ENCODE assay signal across 12 mouse cellular contexts in the genomic region with DNA sequence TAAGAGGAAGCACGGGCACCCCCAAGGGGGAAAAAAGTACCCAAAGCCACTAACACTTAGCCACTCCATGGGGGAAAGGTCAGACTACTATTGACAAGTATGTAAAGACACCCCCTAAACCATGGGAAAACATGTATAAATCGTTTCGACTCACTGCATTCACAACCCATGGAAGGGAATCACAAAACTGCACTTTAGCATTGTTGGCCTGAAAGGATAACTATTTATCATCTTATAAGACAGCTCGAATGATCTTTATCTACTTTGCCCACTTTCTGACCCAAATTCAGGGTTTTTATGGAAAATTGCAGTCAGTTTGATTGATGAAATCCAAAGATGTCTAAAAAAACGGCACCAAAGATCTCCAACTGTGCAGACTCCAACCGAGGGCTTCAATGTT. TPM values are rescaled to one million over a fixed set of nuclear protein-coding genes. Genes with fewer than 3 reads are reported as not detected.
DNase-seq lines count a peak whose midpoint lies in the region; ATAC-seq lines count a peak whose summit lies in the region.
"Had no signal": no experiment of that assay in that cellular context is flagged by ENCODE, and none has a peak within 500 bp of the region (broad histone marks: within the 10 kb centered on the region; RNA-seq: fewer than 3 reads in every experiment).

No protein-coding gene starts in this region.

- intact Hi-C loops in left cerebral cortex, postnatal 36 days (cut with DNase I): loop anchor here (2.0 kb wide), 1 partner anchor 121 kb away; no protein-coding TSS in a partner anchor

- no peak for ATAC-seq in heart, embryonic 13.5 days (ENCODE audit: extremely low read depth, insufficient number of reproducible peaks, low FRiP score, low TSS enrichment)
- no peak for ATAC-seq in midbrain, embryonic 16.5 days
- no peak for ATAC-seq in forebrain, embryonic 12.5 days (ENCODE audit: low FRiP score)
- no peak for ATAC-seq in limb, embryonic 13.5 days (ENCODE audit: low FRiP score, low read depth)
- ATAC-seq in neural tube, embryonic 15.5 days (ENCODE audit: low FRiP score): no peak

- H3K27ac ChIP-seq in heart, embryonic 13.5 days (replicated peaks): no peak overlapping the region
- H3K27ac ChIP-seq in midbrain, embryonic 10.5 days (replicated peaks): no peak overlapping the region
- no peak overlapping the region for H3K27ac ChIP-seq in midbrain, embryonic 16.5 days (ENCODE audit: low read length)
- no peak overlapping the region for H3K27ac ChIP-seq in forebrain, embryonic 12.5 days
- no peak overlapping the region for H3K27ac ChIP-seq in limb, embryonic 13.5 days
- H3K27ac ChIP-seq in neural tube, embryonic 15.5 days (replicated peaks): no peak overlapping the region
- H3K27ac ChIP-seq: liver, embryonic 15.5 days; stomach, embryonic 15.5 days had no signal

- H3K9me3 ChIP-seq in heart, embryonic 13.5 days: peaks cover 10% of the 10 kb centered on the region
- H3K9me3 ChIP-seq in midbrain, embryonic 10.5 days (replicated peaks): peaks cover 9% of the 10 kb centered on the region; the same call in 1 of the 2 replicates
- no peaks in the 10 kb centered on the region for H3K9me3 ChIP-seq in midbrain, embryonic 16.5 days (replicated peaks; ENCODE audit: control insufficient read depth, low read length, poor library complexity, severe bottlenecking)
- 0 out of 2 replicates have a peak, but pooled peaks cover 10% of the 10 kb centered on the region for H3K9me3 ChIP-seq in forebrain, embryonic 12.5 days
- peaks cover 12% of the 10 kb centered on the region; the same call in 1 of the 2 replicates for H3K9me3 ChIP-seq in limb, embryonic 13.5 days
- H3K9me3 ChIP-seq in neural tube, embryonic 15.5 days (replicated peaks): no peaks in the 10 kb centered on the region
- H3K9me3 ChIP-seq: liver, embryonic 15.5 days; stomach, embryonic 15.5 days had no signal

- H3K27me3 ChIP-seq in heart, embryonic 13.5 days (replicated peaks): peaks cover 97% of the 10 kb centered on the region
- peaks cover 100% of the 10 kb centered on the region for H3K27me3 ChIP-seq in midbrain, embryonic 10.5 days (ENCODE audit: low read depth, poor library complexity, severe bottlenecking)
- peaks cover 80% of the 10 kb centered on the region for H3K27me3 ChIP-seq in midbrain, embryonic 16.5 days (ENCODE audit: control insufficient read depth, insufficient read depth, low read depth, low read length)
- peaks cover 90% of the 10 kb centered on the region for H3K27me3 ChIP-seq in forebrain, embryonic 12.5 days
- H3K27me3 ChIP-seq in limb, embryonic 13.5 days: peaks cover 96% of the 10 kb centered on the region
- H3K27me3 ChIP-seq in neural tube, embryonic 15.5 days (replicated peaks): peaks cover 90% of the 10 kb centered on the region

- no peak overlapping the region for H3K9ac ChIP-seq in heart, embryonic 13.5 days
- H3K9ac ChIP-seq in midbrain, embryonic 16.5 days (ENCODE audit: low read depth, low read length): no peak overlapping the region
- no peak overlapping the region for H3K9ac ChIP-seq in forebrain, embryonic 12.5 days
- no peak overlapping the region for H3K9ac ChIP-seq in limb, embryonic 13.5 days
- no peak overlapping the region for H3K9ac ChIP-seq in neural tube, embryonic 15.5 days (replicated peaks)
- H3K9ac ChIP-seq: liver, embryonic 15.5 days; stomach, embryonic 15.5 days had no signal

- no peaks in the 10 kb centered on the region for H3K36me3 ChIP-seq in heart, embryonic 13.5 days
- H3K36me3 ChIP-seq in midbrain, embryonic 10.5 days: no peaks in the 10 kb centered on the region
- no peaks in the 10 kb centered on the region for H3K36me3 ChIP-seq in midbrain, embryonic 16.5 days (ENCODE audit: control insufficient read depth, insufficient read depth, low read length)
- H3K36me3 ChIP-seq in forebrain, embryonic 12.5 days (replicated peaks): no peaks in the 10 kb centered on the region
- H3K36me3 ChIP-seq in limb, embryonic 13.5 days: no peaks in the 10 kb centered on the region
- H3K36me3 ChIP-seq in neural tube, embryonic 15.5 days: no peaks in the 10 kb centered on the region
- H3K36me3 ChIP-seq: liver, embryonic 15.5 days; stomach, embryonic 15.5 days had no signal

- DNase-seq in heart, adult 8-10 months (ENCODE audit: low spot score): no peak
- DNase-seq in midbrain, embryonic 10.5 days (ENCODE audit: low spot score): no peak
- DNase-seq in left cerebral cortex, postnatal 36 days (ENCODE audit: low spot score in 2 of 2): no peak
- DNase-seq: gastrocnemius, postnatal 25 days; kidney, adult 11 months had no signal

- WGBS in heart, embryonic 13.5 days: 10% methylated on average over 6 of the region's 6 CpGs
- 5% methylated on average over 6 of the region's 6 CpGs for WGBS in midbrain, embryonic 10.5 days
- WGBS in midbrain, embryonic 16.5 days: 5% methylated on average over 6 of the region's 6 CpGs
- 3% methylated on average over 6 of the region's 6 CpGs for WGBS in forebrain, embryonic 12.5 days
- 6% methylated on average over 6 of the region's 6 CpGs for WGBS in limb, embryonic 13.5 days
- 1% methylated on average over 6 of the region's 6 CpGs for WGBS in neural tube, embryonic 15.5 days

- peaks cover 9% of the 10 kb centered on the region for H3K4me1 ChIP-seq in heart, embryonic 13.5 days
- H3K4me1 ChIP-seq in midbrain, embryonic 10.5 days: peaks cover 27% of the 10 kb centered on the region
- H3K4me1 ChIP-seq in midbrain, embryonic 16.5 days (ENCODE audit: control insufficient read depth, insufficient read depth, low read length): 0 out of 2 replicates have a peak, but pooled peaks cover 2% of the 10 kb centered on the region
- H3K4me1 ChIP-seq in forebrain, embryonic 12.5 days: peaks cover 20% of the 10 kb centered on the region
- H3K4me1 ChIP-seq in limb, embryonic 13.5 days: peaks cover 10% of the 10 kb centered on the region
- H3K4me1 ChIP-seq in neural tube, embryonic 15.5 days: peaks cover 12% of the 10 kb centered on the region
- H3K4me1 ChIP-seq: liver, embryonic 15.5 days; stomach, embryonic 15.5 days had no signal

- peak overlapping the region; percentile 74 for H3K4me2 ChIP-seq in heart, embryonic 13.5 days
- H3K4me2 ChIP-seq in midbrain, embryonic 16.5 days (ENCODE audit: low read length): no peak overlapping the region
- H3K4me2 ChIP-seq in forebrain, embryonic 12.5 days: peak overlapping the region; percentile 58
- H3K4me2 ChIP-seq in limb, embryonic 13.5 days (replicated peaks): 0 out of 2 replicates have a peak overlapping the region, but pooled peaks have one; percentile 61
- H3K4me2 ChIP-seq in neural tube, embryonic 15.5 days: no peak overlapping the region

- H3K4me3 ChIP-seq in heart, embryonic 13.5 days: peak overlapping the region; percentile 49
- peak overlapping the region; percentile 46; the same call in 1 of the 2 replicates for H3K4me3 ChIP-seq in midbrain, embryonic 10.5 days
- no peak overlapping the region for H3K4me3 ChIP-seq in midbrain, embryonic 16.5 days (ENCODE audit: low read depth, low read length)
- peak overlapping the region; percentile 32; the same call in 1 of the 2 replicates for H3K4me3 ChIP-seq in forebrain, embryonic 12.5 days (replicated peaks)
- no peak overlapping the region for H3K4me3 ChIP-seq in limb, embryonic 13.5 days
- no peak overlapping the region for H3K4me3 ChIP-seq in neural tube, embryonic 15.5 days (replicated peaks)
- H3K4me3 ChIP-seq: liver, embryonic 15.5 days had no signal

RNA-seq across cellular contexts. Expression of a gene that starts 38.5 kb away (rescaled TPM):
- polyA plus RNA-seq in heart, embryonic 13.5 days (2015; fragmentation: Nextera tagmentation; extraction: Ambion mirVana): 48.5 and 60.0 TPM in 2 replicates
- 10 to 100 TPM; 42.7 to 56.8 (median 49.0) TPM for total RNA-seq in heart, adult 8-10 months (2022)
- polyA plus RNA-seq in midbrain, embryonic 10.5 days (2016; fragmentation: Nextera tagmentation; extraction: Ambion mirVana): 118 and 130 TPM in 2 replicates
- 67.5 and 77.0 TPM in 2 replicates for polyA plus RNA-seq in midbrain, embryonic 16.5 days (2015; fragmentation: Nextera tagmentation; extraction: Ambion mirVana)
- polyA plus RNA-seq in forebrain, embryonic 12.5 days (2016; fragmentation: Nextera tagmentation; extraction: Ambion mirVana): 107 and 113 TPM in 2 replicates
- polyA plus RNA-seq in limb, embryonic 13.5 days (2015; fragmentation: Nextera tagmentation; extraction: Ambion mirVana): 73.4 and 82.0 TPM in 2 replicates
- 78.2 and 81.3 TPM in 2 replicates for polyA plus RNA-seq in neural tube, embryonic 15.5 days (2015; fragmentation: Nextera tagmentation; extraction: Ambion mirVana)
- 10 to 100 TPM; 84.8 to 97.0 TPM for total RNA-seq in left cerebral cortex, postnatal 36 days (2021)

Comparison
In these comparisons a context has a peak if more than half of its experiments do, and no peak if none do; other contexts are left out.
1. H3K4me3 ChIP-seq: peak in heart, embryonic 13.5 days (single experiment), midbrain, embryonic 10.5 days (single experiment) and forebrain, embryonic 12.5 days (single experiment); none in midbrain, embryonic 16.5 days (single experiment), limb, embryonic 13.5 days (single experiment) and neural tube, embryonic 15.5 days (single experiment).
2. H3K4me2 ChIP-seq: peak in heart, embryonic 13.5 days (single experiment), forebrain, embryonic 12.5 days (single experiment) and limb, embryonic 13.5 days (single experiment); none in midbrain, embryonic 16.5 days (single experiment) and neural tube, embryonic 15.5 days (single experiment).